Mouse (Mus musculus): ENCODE results near the gene Pdia3. TPM values are rescaled to one million over a fixed set of nuclear protein-coding genes. Genes with fewer than 3 reads are reported as not detected.
"Not testable (repeated sequence)": the region's sequence is repeated elsewhere in the genome, so short reads cannot be mapped to it uniquely, and the experiment has no call there.

Pdia3 gene
- polyA plus RNA-seq (2016; fragmentation: Nextera tagmentation; extraction: Ambion mirVana) = 497 and 518 TPM in 2 replicates

- peak; percentile 99 for ATAC-seq (ENCODE audit: low FRiP score, low read depth)
- WGBS = under 1% methylated on average over 68 of the region's 68 CpGs
- H3K4me1 ChIP-seq = peaks cover 22% of the 10 kb centered on the region
Observed at GRCm38 (mm10) chr2:121413387-121414042, at the start of gene Pdia3, which contains the start of gene Catsper2. Gene Pdia3, plus strand, starts transcription at chr2:121413775. Gene Catsper2, minus strand, starts transcription at chr2:121413792.

DNA sequence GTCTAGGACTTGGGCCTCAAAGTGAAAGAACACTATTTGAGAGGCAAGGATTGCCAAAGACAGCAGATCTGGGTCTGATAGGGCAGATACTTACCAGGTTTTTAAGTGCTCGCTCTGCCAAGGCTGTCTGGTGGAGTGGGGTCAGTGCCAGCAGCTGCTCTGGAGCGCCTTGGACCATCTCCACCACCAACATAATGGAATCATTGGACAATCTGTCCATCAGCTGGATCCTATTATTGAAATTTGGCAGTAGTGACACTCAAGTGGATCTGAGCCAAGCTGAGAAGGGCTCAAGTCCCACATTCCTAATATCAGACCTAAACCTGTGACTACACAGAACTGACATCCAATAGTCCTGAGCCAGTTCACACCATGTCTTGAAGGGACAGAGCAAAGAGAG lies 44.7 kb upstream of the Pdia3 start:
- H3K27me3 ChIP-seq (replicated peaks) = no peaks in the 10 kb centered on the region
- H3K9ac ChIP-seq = no peak overlapping the region
- H3K36me3 ChIP-seq = no peaks in the 10 kb centered on the region
- H3K4me2 ChIP-seq (replicated peaks) = no peak overlapping the region
- H3K4me3 ChIP-seq = no peak overlapping the region
- no peaks in the 10 kb centered on the region for H3K9me3 ChIP-seq
- no peaks in the 10 kb centered on the region for H3K4me1 ChIP-seq
- 93% methylated on average over 2 of the region's 2 CpGs for WGBS
- no peak overlapping the region for H3K27ac ChIP-seq
- ATAC-seq (ENCODE audit: low FRiP score, low read depth) = no peak

More at GRCm38 (mm10) chr2:121413387-121414042, at the start of gene Pdia3, which contains the start of gene Catsper2:
- Histone ChIP-seq H3K9ac (peak within 1 kb of the TSS; percentile 98), H3K27me3 (replicated peaks) (no peaks in the 10 kb centered on the region), H3K4me2 (replicated peaks) (peak within 1 kb of the TSS; percentile 71), H3K9me3 (no peaks in the 10 kb centered on the region), H3K4me3 (peak within 1 kb of the TSS; percentile 97), H3K36me3 (peaks cover 13% of the 10 kb centered on the region; the same call in 1 of the 2 replicates), H3K27ac (peak within 1 kb of the TSS; percentile 92)

DNA sequence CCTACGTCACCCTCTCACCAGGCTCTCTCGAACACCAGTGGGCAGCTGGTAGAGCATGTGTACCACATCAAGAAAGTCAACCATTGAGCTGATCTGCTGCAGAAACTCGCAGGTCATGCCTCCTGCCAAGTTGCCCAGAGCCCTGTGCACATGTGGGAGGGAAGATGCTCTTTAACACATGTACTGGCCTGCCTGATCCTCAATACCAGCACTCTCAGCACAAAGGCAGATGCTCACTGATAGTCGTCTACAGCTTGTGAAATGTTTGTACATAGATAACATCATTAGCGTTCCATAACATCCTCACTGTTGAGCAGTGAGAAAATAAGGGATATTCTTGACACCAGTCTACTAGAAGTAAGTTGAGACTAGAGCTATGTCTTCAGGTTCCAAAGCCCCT lies 42.7 kb upstream of the Pdia3 start:
- H3K27ac ChIP-seq = no peak overlapping the region
- H3K4me3 ChIP-seq = no peak overlapping the region
- 89% methylated on average over 5 of the region's 5 CpGs for WGBS
- no peaks in the 10 kb centered on the region for H3K9me3 ChIP-seq
- H3K4me2 ChIP-seq (replicated peaks) = no peak overlapping the region
- no peaks in the 10 kb centered on the region for H3K27me3 ChIP-seq (replicated peaks)
- no peak overlapping the region for H3K9ac ChIP-seq
- H3K4me1 ChIP-seq = no peaks in the 10 kb centered on the region
- ATAC-seq (ENCODE audit: low FRiP score, low read depth) = no peak
- no peaks in the 10 kb centered on the region for H3K36me3 ChIP-seq

DNA sequence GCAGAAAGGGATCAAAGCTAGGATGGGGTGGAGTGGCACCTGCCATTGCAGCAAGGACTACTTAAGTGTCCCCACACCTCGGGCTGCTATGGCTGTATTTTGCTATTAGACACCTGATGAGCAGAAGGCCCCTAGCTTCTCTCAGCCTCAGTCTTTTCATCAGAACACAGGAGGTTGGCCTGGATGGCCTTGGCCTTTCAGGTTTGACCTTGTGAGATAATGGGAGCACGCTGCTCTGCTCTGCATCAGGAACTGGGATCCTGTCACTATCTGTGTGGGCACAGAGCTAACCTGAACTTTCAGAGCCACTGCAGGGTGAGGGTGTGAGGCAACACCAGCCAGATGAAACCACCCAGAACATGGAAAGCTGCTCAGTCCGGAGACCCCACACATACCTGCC lies 41.3 kb upstream of the Pdia3 start:
- no peak overlapping the region for H3K4me3 ChIP-seq
- H3K4me2 ChIP-seq (replicated peaks) = no peak overlapping the region
- H3K36me3 ChIP-seq = no peaks in the 10 kb centered on the region
- no peak for ATAC-seq (ENCODE audit: low FRiP score, low read depth)
- no peak overlapping the region for H3K27ac ChIP-seq
- 70% methylated on average over 3 of the region's 3 CpGs for WGBS
- no peaks in the 10 kb centered on the region for H3K27me3 ChIP-seq (replicated peaks)
- no peak overlapping the region for H3K9ac ChIP-seq
- H3K4me1 ChIP-seq = no peaks in the 10 kb centered on the region
- H3K9me3 ChIP-seq = no peaks in the 10 kb centered on the region

DNA sequence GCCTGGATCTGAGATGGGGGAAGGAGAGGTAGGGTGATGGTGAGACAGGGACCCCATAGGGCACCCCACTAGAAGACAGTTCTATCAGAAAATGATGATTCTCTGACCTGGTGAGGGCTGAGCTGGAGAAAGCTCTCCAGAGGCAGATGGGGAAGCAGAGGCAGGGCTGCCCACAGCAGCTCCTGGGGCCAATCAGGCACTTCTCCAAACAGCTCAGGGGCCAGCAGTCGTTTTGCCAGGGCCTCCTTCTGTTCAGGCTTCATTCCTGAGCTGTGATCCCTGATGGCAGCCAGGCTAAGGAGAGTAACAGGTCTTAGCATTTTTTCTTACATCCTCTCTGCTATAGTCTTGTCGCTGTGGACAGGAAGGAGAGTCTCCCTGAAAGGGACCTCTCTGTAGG lies 38.8 kb upstream of the Pdia3 start:
- no peaks in the 10 kb centered on the region for H3K27me3 ChIP-seq (replicated peaks)
- ATAC-seq (ENCODE audit: low FRiP score, low read depth) = no peak
- whole genome bisulfite sequencing = 65% methylated on average over 2 of the region's 2 CpGs

DNA sequence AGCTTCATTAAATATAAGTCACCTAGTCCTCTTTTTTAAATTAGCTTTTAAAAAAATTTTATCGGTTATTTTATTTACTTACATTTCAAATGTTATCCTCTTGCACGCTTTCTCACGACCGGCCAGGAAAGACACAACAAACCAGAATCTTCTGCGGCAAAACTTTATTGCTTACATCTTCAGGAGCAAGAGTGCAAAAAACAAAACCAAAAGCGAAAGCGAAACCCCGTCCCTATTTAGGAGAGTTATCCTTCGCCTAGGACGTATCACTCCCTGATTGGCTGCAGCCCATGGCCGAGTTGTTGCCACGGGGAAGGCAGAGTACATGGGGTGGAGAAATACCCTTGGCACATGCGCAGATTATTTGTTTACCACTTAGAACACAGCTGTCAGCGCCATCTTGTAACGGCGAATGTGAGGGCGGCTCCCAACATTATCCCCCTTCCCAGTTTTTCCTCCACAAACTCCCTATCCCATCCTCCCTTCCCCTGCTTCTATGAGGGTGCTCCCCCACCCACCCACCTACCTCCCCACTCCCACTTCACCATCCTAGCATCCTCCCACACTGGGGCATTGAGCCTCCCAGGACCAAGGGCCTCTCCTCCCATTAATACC lies 26.5 kb upstream of the Pdia3 start, which contains the start of gene Strc:
TSS of gene Strc (minus strand) at position 208 of the 615 bp plus-strand sequence.
- not testable (repeated sequence) for H3K36me3 ChIP-seq; H3K27ac ChIP-seq; ATAC-seq (ENCODE audit: low FRiP score, low read depth); H3K27me3 ChIP-seq (replicated peaks); H3K9ac ChIP-seq; H3K4me2 ChIP-seq (replicated peaks); H3K9me3 ChIP-seq; H3K4me3 ChIP-seq; H3K4me1 ChIP-seq
- 97% methylated on average over 17 of the region's 17 CpGs for WGBS

More for the DNA sequence above, 38.8 kb upstream of the Pdia3 start:
- Histone ChIP-seq H3K9ac (no peak overlapping the region), H3K4me1 (no peaks in the 10 kb centered on the region), H3K4me2 (replicated peaks) (no peak overlapping the region), H3K36me3 (no peaks in the 10 kb centered on the region), H3K27ac (no peak overlapping the region), H3K4me3 (no peak overlapping the region), H3K9me3 (no peaks in the 10 kb centered on the region)

DNA sequence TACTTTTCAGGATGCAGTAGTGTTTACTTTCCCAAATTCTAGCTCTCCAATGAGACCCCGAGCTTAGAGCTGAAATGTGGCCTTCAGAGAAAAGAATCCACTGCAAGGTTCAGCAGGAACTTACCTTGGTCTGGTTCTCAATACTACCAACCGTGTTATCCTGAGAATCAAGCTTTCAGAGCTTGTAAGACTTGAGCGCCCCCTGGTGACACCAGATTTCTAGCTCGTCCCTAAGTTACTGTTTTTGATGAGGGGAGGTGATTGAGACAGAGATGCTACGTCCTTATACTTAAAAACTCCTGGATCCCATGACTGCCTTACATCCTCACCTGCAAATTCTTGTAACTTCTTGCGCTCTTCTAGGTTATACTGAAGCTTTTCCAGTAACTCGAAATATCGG lies 17.0 kb upstream of the Pdia3 start:
- Histone ChIP-seq H3K36me3 (no peaks in the 10 kb centered on the region), H3K4me3 (no peak overlapping the region), H3K9ac (no peak overlapping the region), H3K27me3 (replicated peaks) (no peaks in the 10 kb centered on the region), H3K4me1 (no peaks in the 10 kb centered on the region), H3K27ac (no peak overlapping the region), H3K4me2 (replicated peaks) (no peak overlapping the region), H3K9me3 (no peaks in the 10 kb centered on the region)
- 14% methylated on average over 8 of the region's 8 CpGs for WGBS
- no peak for ATAC-seq (ENCODE audit: low FRiP score, low read depth)

DNA sequence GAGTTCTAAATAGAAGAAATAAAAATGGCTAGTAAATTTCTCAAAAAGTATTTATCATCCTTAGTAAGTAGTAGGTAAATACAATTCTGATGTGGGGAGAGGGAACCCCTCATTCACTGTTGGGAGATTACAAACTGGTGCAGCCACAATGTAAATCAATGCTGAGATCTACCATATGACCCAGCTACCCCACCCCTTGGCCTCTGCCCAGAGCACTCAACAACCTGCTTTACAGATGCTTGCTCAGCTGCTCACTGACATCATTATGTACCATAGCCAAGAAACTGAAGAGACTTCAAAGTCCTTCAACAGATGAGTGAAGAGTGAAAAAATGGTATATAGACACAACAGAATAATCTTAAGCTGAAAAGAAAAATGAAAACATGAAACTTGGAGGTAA lies 10.3 kb upstream of the Pdia3 start:
- no peaks in the 10 kb centered on the region for H3K4me1 ChIP-seq
- H3K36me3 ChIP-seq = no peaks in the 10 kb centered on the region

GRCm38 (mm10) chr2:121408160-121408559 lies 5.4 kb upstream of the Pdia3 start:
- WGBS = 31% methylated on average over 4 of the region's 4 CpGs
- Histone ChIP-seq H3K4me3 (no peak overlapping the region), H3K36me3 (no peaks in the 10 kb centered on the region), H3K9ac (no peak overlapping the region), H3K27me3 (replicated peaks) (no peaks in the 10 kb centered on the region), H3K4me2 (replicated peaks) (no peak overlapping the region), H3K4me1 (no peaks in the 10 kb centered on the region), H3K9me3 (no peaks in the 10 kb centered on the region), H3K27ac (no peak overlapping the region)
- no peak for ATAC-seq (ENCODE audit: low FRiP score, low read depth)

More for the DNA sequence above, 10.3 kb upstream of the Pdia3 start:
- H3K9ac ChIP-seq = no peak overlapping the region
- no peak overlapping the region for H3K27ac ChIP-seq
- H3K4me3 ChIP-seq = no peak overlapping the region
- H3K27me3 ChIP-seq (replicated peaks) = no peaks in the 10 kb centered on the region
- no peak for ATAC-seq (ENCODE audit: low FRiP score, low read depth)
- H3K4me2 ChIP-seq (replicated peaks) = no peak overlapping the region
- no peaks in the 10 kb centered on the region for H3K9me3 ChIP-seq

- Histone ChIP-seq H3K27me3 (replicated peaks) (no peaks in the 10 kb centered on the region), H3K27ac (peak overlapping the region; percentile 92), H3K4me2 (replicated peaks) (peak overlapping the region; percentile 71), H3K36me3 (peaks cover 9% of the 10 kb centered on the region; the same call in 1 of the 2 replicates), H3K9ac (peak overlapping the region; percentile 98), H3K9me3 (no peaks in the 10 kb centered on the region), H3K4me3 (peak overlapping the region; percentile 97), H3K4me1 (peaks cover 22% of the 10 kb centered on the region)
- ATAC-seq (ENCODE audit: low FRiP score, low read depth) = no peak
- 12% methylated on average over 4 of the region's 4 CpGs for WGBS
Observed at GRCm38 (mm10) chr2:121412843-121413386, 660 bp upstream of the Pdia3 start.

DNA sequence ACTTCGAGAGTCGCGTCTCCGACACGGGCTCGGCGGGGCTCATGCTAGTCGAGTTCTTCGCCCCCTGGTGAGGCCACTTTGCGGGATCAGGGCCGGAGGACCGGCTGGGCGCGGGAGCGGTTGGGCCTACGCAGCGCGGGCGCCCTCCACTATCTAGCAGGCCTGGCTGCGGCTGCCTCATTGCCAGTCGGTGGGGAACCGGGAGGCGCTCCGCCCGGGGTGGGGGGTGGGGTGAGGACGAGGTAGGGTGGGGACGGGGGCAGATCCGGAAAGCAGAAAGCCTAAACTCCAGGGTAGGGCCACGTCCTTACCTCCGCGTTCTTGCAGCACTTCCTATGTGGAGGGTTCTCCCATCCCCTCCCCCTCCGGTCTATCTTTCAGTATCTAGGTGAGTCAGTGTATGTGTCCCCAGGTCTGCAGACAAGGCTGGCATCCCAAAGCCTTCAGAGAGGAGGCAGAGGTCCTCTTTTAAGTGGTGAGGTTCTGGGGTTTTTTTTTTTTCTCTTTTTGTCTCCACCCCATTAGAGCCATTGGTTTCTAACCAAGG lies 637 bp downstream of the Pdia3 start:
- Histone ChIP-seq H3K27ac (peak overlapping the region; percentile 92), H3K9me3 (no peaks in the 10 kb centered on the region), H3K4me3 (peak overlapping the region; percentile 97), H3K4me1 (peaks cover 22% of the 10 kb centered on the region), H3K4me2 (replicated peaks) (peak overlapping the region; percentile 71), H3K9ac (peak overlapping the region; percentile 98), H3K36me3 (peaks cover 17% of the 10 kb centered on the region; the same call in 1 of the 2 replicates), H3K27me3 (replicated peaks) (no peaks in the 10 kb centered on the region)
- WGBS = 1% methylated on average over 32 of the region's 32 CpGs
- ATAC-seq (ENCODE audit: low FRiP score, low read depth) = peak; percentile 52

- Histone ChIP-seq H3K36me3 (peaks cover 17% of the 10 kb centered on the region; the same call in 1 of the 2 replicates), H3K9me3 (no peaks in the 10 kb centered on the region), H3K27ac (no peak overlapping the region), H3K9ac (peak overlapping the region; percentile 98; the same call in 1 of the 2 replicates), H3K4me3 (peak overlapping the region; percentile 97), H3K4me1 (peaks cover 22% of the 10 kb centered on the region), H3K4me2 (replicated peaks) (peak overlapping the region; percentile 71), H3K27me3 (replicated peaks) (no peaks in the 10 kb centered on the region)
- WGBS = 48% methylated on average over 3 of the region's 3 CpGs
- ATAC-seq (ENCODE audit: low FRiP score, low read depth) = no peak
Observed at GRCm38 (mm10) chr2:121415103-121415502, 1.5 kb downstream of the Pdia3 start.
